Mouse (Mus musculus) hematopoietic stem cell, adult 5-6 weeks (primary cell): ENCODE data around the gene Mdm1. TPM values are rescaled to one million over a fixed set of nuclear protein-coding genes. Genes with fewer than 3 reads are reported as not detected.
"Not testable (repeated sequence)": the region's sequence is repeated elsewhere in the genome, so short reads cannot be mapped to it uniquely, and the experiment has no call there.

Experiments
- ATAC-seq, 2 experiments: fragments of 125-278 bp in 1 of 2; replicated peaks in 1 of 2; 2 replicates each; pipeline ENCODE4 v1.8.0; 2016 to 2017; ENCODE audit warnings: inconsistent platforms in 2 of 2, mild to moderate bottlenecking in 2 of 2, moderate number of reproducible peaks in 2 of 2, low read depth in 1 of 2, moderate TSS enrichment in 1 of 2; ENCODE audit not compliant: low FRiP score in 2 of 2, poor library complexity in 2 of 2, severe bottlenecking in 2 of 2, insufficient read depth in 1 of 2, low TSS enrichment in 1 of 2
- total RNA-seq: library from RNA; stranded (forward); fragments of 172-1452, 232-1000 nt; gene quantifications from 2 replicates; pipeline ENCODE4 v1.2.3, GENCODE M21; 2017

The Mdm1 gene
- total RNA-seq, 1 experiment from 2014 or later: 58.0 TPM

DNA sequence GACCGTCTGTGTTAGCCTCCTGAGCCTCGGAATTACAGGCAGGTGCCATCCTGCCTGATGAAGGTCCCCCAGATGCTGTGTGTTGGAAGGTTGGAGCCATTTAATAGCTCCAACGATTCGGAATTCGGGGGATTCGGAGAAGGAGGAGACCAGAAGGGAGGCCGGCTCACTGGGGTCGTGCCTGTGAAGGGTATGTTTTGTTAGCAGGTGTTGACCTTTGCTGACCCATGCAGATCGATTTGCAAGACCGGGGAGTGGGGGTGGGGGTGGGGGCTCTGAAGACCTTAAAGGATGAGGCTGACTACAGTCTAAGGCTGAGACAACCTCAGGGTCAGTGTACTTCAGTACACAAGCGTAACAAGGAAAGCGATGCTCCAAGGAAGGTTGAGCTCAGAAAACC, 27.6 kb downstream of the Mdm1 start:
- ATAC-seq: no peak

GRCm38 (mm10) chr10:118172416-118172815, 30.8 kb downstream of the Mdm1 start:
- peak; percentile 52 to 60; a peak in 3 of 4 replicates for ATAC-seq

- no peak for ATAC-seq
Observed at GRCm38 (mm10) chr10:118172876-118173275, 31.3 kb downstream of the Mdm1 start.

- peak in 1 of 2 experiments; percentile 30; a peak in 1 of 4 replicates for ATAC-seq
Observed at GRCm38 (mm10) chr10:118175542-118175941, 33.9 kb downstream of the Mdm1 start.

- ATAC-seq: peak; percentile 48 to 63
Observed at GRCm38 (mm10) chr10:118178735-118179151, 37.1 kb downstream of the Mdm1 start.

- ATAC-seq: no peak
Observed at GRCm38 (mm10) chr10:118179265-118179664, 37.7 kb downstream of the Mdm1 start.

DNA sequence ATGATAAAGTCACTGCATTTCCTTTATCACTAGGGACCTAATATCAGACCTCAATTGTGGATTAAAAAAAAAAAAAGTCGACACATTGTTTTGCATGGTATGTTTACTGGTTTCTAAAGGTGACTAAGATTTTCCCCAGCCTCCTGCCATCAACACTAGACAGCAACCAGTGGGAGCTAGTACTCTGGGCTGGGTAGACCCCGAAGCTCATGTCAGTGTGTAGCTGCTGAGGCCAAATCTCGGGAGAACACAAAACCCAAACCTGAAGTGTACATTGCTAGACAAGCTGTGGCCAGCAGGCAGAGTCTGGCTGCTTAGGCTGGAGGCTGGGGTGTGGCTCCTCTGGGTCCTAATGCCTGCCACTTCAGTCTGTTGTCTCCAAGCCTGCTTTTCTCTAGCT, 53.5 kb downstream of the Mdm1 start:
- ATAC-seq: peak; percentile 60 to 71

- ATAC-seq: no peak
Observed at GRCm38 (mm10) chr10:118204642-118205041, 63.0 kb downstream of the Mdm1 start, which contains the start of gene Il22. Gene Il22 (plus strand): TSS chr10:118204942.

- not testable (repeated sequence) for ATAC-seq
Observed at GRCm38 (mm10) chr10:118215719-118216393, 74.2 kb downstream of the Mdm1 start.

Other genes with a start within 250 kb of the Mdm1 start
- not detected in 2 replicates for gene Il22, start 63.1 kb downstream of the Mdm1 start, total RNA-seq
- 0.05 and 0.13 TPM in 2 replicates for gene Gm32717, start 99.0 kb downstream of the Mdm1 start, total RNA-seq
- 0.05 and 0.13 TPM in 2 replicates for gene Gm32802, start 116.9 kb downstream of the Mdm1 start, total RNA-seq
- gene Iltifb, start 153.2 kb downstream of the Mdm1 start, total RNA-seq: not detected in 2 replicates
- not detected in 2 replicates for gene Gm9040, start 185.2 kb downstream of the Mdm1 start, total RNA-seq
- gene Gm9044, start 190.6 kb downstream of the Mdm1 start, total RNA-seq: not detected in 2 replicates
- gene Gm9045, start 196.0 kb downstream of the Mdm1 start, total RNA-seq: not detected in 2 replicates
- not detected in 2 replicates for gene Gm9046, start 201.4 kb downstream of the Mdm1 start, total RNA-seq
- 0.10 TPM in 1 of 2 replicates, not detected in the other for gene Gm9048, start 206.9 kb downstream of the Mdm1 start, total RNA-seq
- gene Gm9049, start 212.3 kb downstream of the Mdm1 start, total RNA-seq: not detected in 2 replicates